Mouse (Mus musculus): ENCODE measurements around the gene Prl8a6. TPM values are rescaled to one million over a fixed set of nuclear protein-coding genes. Genes with fewer than 3 reads are reported as not detected.

Gene Prl8a6
- total and polyA plus RNA-seq, 3 experiments = not detected

Other genes starting within 250 kb of the Prl8a6 start
- gene Prl3c1, start 242.0 kb downstream of the Prl8a6 start, total RNA-seq (2012; rRNA removed) = not detected in 2 replicates
- gene Prl3c1, start 242.0 kb downstream of the Prl8a6 start, total RNA-seq (2014; rRNA removed) = not detected in 2 replicates
- gene Prl3c1, start 242.0 kb downstream of the Prl8a6 start, polyA plus RNA-seq (2012; ENCODE audit: insufficient read length, low read depth) = not detected in 2 replicates
- gene Prl3b1, start 196.8 kb downstream of the Prl8a6 start, total RNA-seq (2012; rRNA removed) = not detected in 2 replicates
- gene Prl3b1, start 196.8 kb downstream of the Prl8a6 start, total RNA-seq (2014; rRNA removed) = not detected in 2 replicates
- gene Prl3b1, start 196.8 kb downstream of the Prl8a6 start, polyA plus RNA-seq (2012; ENCODE audit: insufficient read length, low read depth) = not detected in 2 replicates
- gene Prl3a1, start 179.3 kb downstream of the Prl8a6 start, total RNA-seq (2012; rRNA removed) = not detected in 2 replicates
- gene Prl3a1, start 179.3 kb downstream of the Prl8a6 start, total RNA-seq (2014; rRNA removed) = not detected in 2 replicates
- gene Prl3a1, start 179.3 kb downstream of the Prl8a6 start, polyA plus RNA-seq (2012; ENCODE audit: insufficient read length, low read depth) = not detected in 2 replicates
- gene Prl6a1, start 126.1 kb downstream of the Prl8a6 start, total RNA-seq (2012; rRNA removed) = not detected in 2 replicates
- not detected in 2 replicates for gene Prl6a1, start 126.1 kb downstream of the Prl8a6 start, total RNA-seq (2014; rRNA removed)
- gene Prl6a1, start 126.1 kb downstream of the Prl8a6 start, polyA plus RNA-seq (2012; ENCODE audit: insufficient read length, low read depth) = not detected in 2 replicates
- not detected in 2 replicates for gene Prl8a2, start 93.0 kb downstream of the Prl8a6 start, total RNA-seq (2012; rRNA removed)
- not detected in 2 replicates for gene Prl8a2, start 93.0 kb downstream of the Prl8a6 start, total RNA-seq (2014; rRNA removed)
- not detected in 2 replicates for gene Prl8a2, start 93.0 kb downstream of the Prl8a6 start, polyA plus RNA-seq (2012; ENCODE audit: insufficient read length, low read depth)
- not detected in 2 replicates for gene Prl2b1, start 47.8 kb downstream of the Prl8a6 start, total RNA-seq (2012; rRNA removed)
- gene Prl2b1, start 47.8 kb downstream of the Prl8a6 start, total RNA-seq (2014; rRNA removed) = not detected in 2 replicates
- not detected in 2 replicates for gene Prl2b1, start 47.8 kb downstream of the Prl8a6 start, polyA plus RNA-seq (2012; ENCODE audit: insufficient read length, low read depth)
- gene Prl8a8, start 74.5 kb upstream of the Prl8a6 start, total RNA-seq (2012; rRNA removed) = 1.5 and 1.6 TPM in 2 replicates
- 1.7 and 1.8 TPM in 2 replicates for gene Prl8a8, start 74.5 kb upstream of the Prl8a6 start, total RNA-seq (2014; rRNA removed)
- gene Prl8a8, start 74.5 kb upstream of the Prl8a6 start, polyA plus RNA-seq (2012; ENCODE audit: insufficient read length, low read depth) = 0.98 and 1.3 TPM in 2 replicates
- not detected in 2 replicates for gene Prl8a9, start 125.9 kb upstream of the Prl8a6 start, total RNA-seq (2012; rRNA removed)
- gene Prl8a9, start 125.9 kb upstream of the Prl8a6 start, total RNA-seq (2014; rRNA removed) = not detected in 2 replicates
- gene Prl8a9, start 125.9 kb upstream of the Prl8a6 start, polyA plus RNA-seq (2012; ENCODE audit: insufficient read length, low read depth) = not detected in 2 replicates
- not detected in 2 replicates for gene Prl8a1, start 143.5 kb upstream of the Prl8a6 start, total RNA-seq (2012; rRNA removed)
- not detected in 2 replicates for gene Prl8a1, start 143.5 kb upstream of the Prl8a6 start, total RNA-seq (2014; rRNA removed)
- gene Prl8a1, start 143.5 kb upstream of the Prl8a6 start, polyA plus RNA-seq (2012; ENCODE audit: insufficient read length, low read depth) = not detected in 2 replicates
- not detected in 2 replicates for gene Prl7b1, start 171.9 kb upstream of the Prl8a6 start, total RNA-seq (2012; rRNA removed)
- gene Prl7b1, start 171.9 kb upstream of the Prl8a6 start, total RNA-seq (2014; rRNA removed) = not detected in 2 replicates
- gene Prl7b1, start 171.9 kb upstream of the Prl8a6 start, polyA plus RNA-seq (2012; ENCODE audit: insufficient read length, low read depth) = not detected in 2 replicates
- gene Prl7a1, start 203.8 kb upstream of the Prl8a6 start, total RNA-seq (2012; rRNA removed) = not detected in 2 replicates
- gene Prl7a1, start 203.8 kb upstream of the Prl8a6 start, total RNA-seq (2014; rRNA removed) = not detected in 2 replicates
- gene Prl7a1, start 203.8 kb upstream of the Prl8a6 start, polyA plus RNA-seq (2012; ENCODE audit: insufficient read length, low read depth) = not detected in 2 replicates
- not detected in 2 replicates for gene Prl7a2, start 229.3 kb upstream of the Prl8a6 start, total RNA-seq (2012; rRNA removed)
- not detected in 2 replicates for gene Prl7a2, start 229.3 kb upstream of the Prl8a6 start, total RNA-seq (2014; rRNA removed)
- gene Prl7a2, start 229.3 kb upstream of the Prl8a6 start, polyA plus RNA-seq (2012; ENCODE audit: insufficient read length, low read depth) = not detected in 2 replicates

Measured in CH12.LX (cell line).